Comparison of ENCODE assay signal across 8 mouse cellular contexts in genomic region chr4:129983764-129984420, GRCm38 (mm10). TPM values are rescaled to one million over a fixed set of nuclear protein-coding genes. Genes with fewer than 3 reads are reported as not detected.
DNase-seq lines count a peak whose midpoint lies in the region.

No protein-coding gene starts in this region.

- peak; percentile 74 for DNase-seq in Muller cell, postnatal 12 days (ENCODE audit: inconsistent ontology term)
- DNase-seq in cerebellum, adult 8-10 months, result peak; percentile 75
- DNase-seq in frontal cortex, postnatal 10 days (ENCODE audit: low spot score in 2 of 2), result peak; percentile 85 to 89
- DNase-seq in hindbrain, embryonic 10.5 days (ENCODE audit: low spot score), result peak; percentile 69
- DNase-seq in layer of hippocampus, adult 9-10 months (ENCODE audit: low spot score), result peak; percentile 84
- DNase-seq in lung, adult 18-20 months, result peak; percentile 55 to 67
- peak; percentile 58 for DNase-seq in ovary, adult 18-20 months (ENCODE audit: low spot score)
- peak; percentile 45 to 48 for DNase-seq in thymus, postnatal 36 days

- WGBS in hindbrain, embryonic 10.5 days, result 4% methylated on average over 15 of the region's 15 CpGs

- H3K36me3 ChIP-seq in hindbrain, embryonic 10.5 days, result no peaks in the 10 kb centered on the region

- peaks cover 93% of the 10 kb centered on the region for H3K27me3 ChIP-seq in hindbrain, embryonic 10.5 days (ENCODE audit: insufficient read depth, poor library complexity, severe bottlenecking)

- H3K4me1 ChIP-seq in hindbrain, embryonic 10.5 days (replicated peaks), result peaks cover 85% of the 10 kb centered on the region

- H3K27ac ChIP-seq in hindbrain, embryonic 10.5 days, result peak overlapping the region; percentile 86

- H3K4me3 ChIP-seq in hindbrain, embryonic 10.5 days, result peak overlapping the region; percentile 75

- H3K9me3 ChIP-seq in hindbrain, embryonic 10.5 days, result no peaks in the 10 kb centered on the region

RNA-seq across cellular contexts. Expression of gene Adgrb2, which starts 0.8 kb away (rescaled TPM):
- polyA plus RNA-seq in hindbrain, embryonic 10.5 days (2016; fragmentation: Nextera tagmentation; extraction: Ambion mirVana), result 2.0 and 3.1 TPM in 2 replicates

RNA-seq across cellular contexts. Expression of gene Spocd1, which starts 54.8 kb away (rescaled TPM):
- 0.05 TPM in 1 of 2 replicates, not detected in the other for polyA plus RNA-seq in hindbrain, embryonic 10.5 days (2016; fragmentation: Nextera tagmentation; extraction: Ambion mirVana)

Comparison
In these comparisons a context has a peak if more than half of its experiments do, and no peak if none do; other contexts are left out.
1. Peak in every context shown above with its lines: DNase-seq, H3K4me3 ChIP-seq and H3K27ac ChIP-seq.